Mouse (Mus musculus) embryonic facial prominence, embryonic 14.5 days (tissue): ENCODE measurements around the gene Fahd1. TPM values are rescaled to one million over a fixed set of nuclear protein-coding genes. Genes with fewer than 3 reads are reported as not detected.

Source experiments
- ATAC-seq: fragments of 200-750 bp; cut with Nextera tagmentation; 2 replicates; pipeline ENCODE4 v1.8.0; 2017; ENCODE audit warnings: low read depth, moderate number of reproducible peaks, moderate TSS enrichment
- DNase-seq: peaks from one replicate; pipeline ENCODE4 v3.0.0-alpha.2; 2015; ENCODE audit warnings: low spot score
- H3K27ac ChIP-seq: fragments of 300-500 bp; sonication (generic); replicated peaks from 2 replicates; pipeline ENCODE4 v1.5.1; 2014; ENCODE audit warnings: low read depth, mild to moderate bottlenecking, low read length, moderate library complexity
- H3K27me3 ChIP-seq: fragments of 300-500 bp; sonication (generic); replicated peaks from 2 replicates; pipeline ENCODE4 v1.6.1; 2014; ENCODE audit warnings: low read length; ENCODE audit not compliant: control insufficient read depth, insufficient read depth
- H3K36me3 ChIP-seq: fragments of 300-500 bp; sonication (generic); 2 replicates; pipeline ENCODE4 v1.6.1; 2014; ENCODE audit warnings: low read length, mixed read lengths; ENCODE audit not compliant: control insufficient read depth, insufficient read depth
- H3K4me1 ChIP-seq: fragments of 300-500 bp; sonication (generic); 2 replicates; pipeline ENCODE4 v1.6.1; 2014; ENCODE audit warnings: antibody characterized with exemption, low read length; ENCODE audit not compliant: control insufficient read depth, insufficient read depth
- H3K4me2 ChIP-seq: fragments of 300-500 bp; sonication (generic); 2 replicates; pipeline ENCODE4 v1.6.1; 2014; ENCODE audit warnings: low read depth, mild to moderate bottlenecking, low read length, moderate library complexity, mixed read lengths
- H3K4me3 ChIP-seq: fragments of 300-500 bp; sonication (generic); 2 replicates; pipeline ENCODE4 v1.5.1; 2014; ENCODE audit warnings: low read depth, mild to moderate bottlenecking, low read length
- H3K9ac ChIP-seq: fragments of 300-500 bp; sonication (generic); 2 replicates; pipeline ENCODE4 v1.6.1; 2014; ENCODE audit warnings: low read depth, mild to moderate bottlenecking, low read length, moderate library complexity, mixed read lengths
- H3K9me3 ChIP-seq: fragments of 300-500 bp; sonication (generic); 2 replicates; pipeline ENCODE4 v1.6.1; 2016; ENCODE audit warnings: low read length; ENCODE audit not compliant: control insufficient read depth
- WGBS: fragments of 180-500 bp; shearing (Covaris S2); extraction: QIAGEN DNeasy Blood & Tissue Kit; methylation state at CpG from one replicate; pipeline ENCODE4 v1.1.7; 2014; 5-methylcytosine and 5-hydroxymethylcytosine counted together
- polyA plus RNA-seq: library from polyadenylated mRNA; unstranded; fragments of >200 nt; fragmentation: Nextera tagmentation; extraction: Ambion mirVana; gene quantifications from 2 replicates; pipeline ENCODE4 v1.2.1, GENCODE M21; 2014

Fahd1 gene
- polyA plus RNA-seq, 1 experiment from 2014 or later: 16.2 TPM

DNA sequence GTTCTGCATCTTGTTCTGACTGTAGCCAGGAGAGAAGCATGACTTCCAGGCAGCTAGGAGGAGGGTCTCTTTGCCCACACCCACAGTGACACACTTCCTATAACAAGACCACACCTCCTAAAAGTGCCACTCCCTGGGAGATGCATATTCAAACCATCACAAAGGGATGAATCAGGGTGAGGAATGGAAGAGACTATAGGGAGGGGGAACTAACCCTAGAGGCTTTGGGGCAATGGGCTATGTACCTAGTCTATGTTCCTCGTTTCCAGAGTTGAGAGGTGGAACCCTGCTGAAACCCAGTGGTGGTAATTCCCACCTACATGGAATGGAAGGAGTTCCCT is 24.2 kb upstream of the Fahd1 start:
- Histone ChIP-seq H3K36me3 (no peaks in the 10 kb centered on the region), H3K4me3 (no peak overlapping the region), H3K27ac (no peak overlapping the region), H3K4me2 (no peak overlapping the region), H3K9ac (no peak overlapping the region), H3K4me1 (no peaks in the 10 kb centered on the region), H3K9me3 (no peaks in the 10 kb centered on the region), H3K27me3 (no peaks in the 10 kb centered on the region)
- 36% methylated on average over 1 of the region's 1 CpGs for WGBS
- ATAC-seq (no peak), DNase-seq (no peak)

DNA sequence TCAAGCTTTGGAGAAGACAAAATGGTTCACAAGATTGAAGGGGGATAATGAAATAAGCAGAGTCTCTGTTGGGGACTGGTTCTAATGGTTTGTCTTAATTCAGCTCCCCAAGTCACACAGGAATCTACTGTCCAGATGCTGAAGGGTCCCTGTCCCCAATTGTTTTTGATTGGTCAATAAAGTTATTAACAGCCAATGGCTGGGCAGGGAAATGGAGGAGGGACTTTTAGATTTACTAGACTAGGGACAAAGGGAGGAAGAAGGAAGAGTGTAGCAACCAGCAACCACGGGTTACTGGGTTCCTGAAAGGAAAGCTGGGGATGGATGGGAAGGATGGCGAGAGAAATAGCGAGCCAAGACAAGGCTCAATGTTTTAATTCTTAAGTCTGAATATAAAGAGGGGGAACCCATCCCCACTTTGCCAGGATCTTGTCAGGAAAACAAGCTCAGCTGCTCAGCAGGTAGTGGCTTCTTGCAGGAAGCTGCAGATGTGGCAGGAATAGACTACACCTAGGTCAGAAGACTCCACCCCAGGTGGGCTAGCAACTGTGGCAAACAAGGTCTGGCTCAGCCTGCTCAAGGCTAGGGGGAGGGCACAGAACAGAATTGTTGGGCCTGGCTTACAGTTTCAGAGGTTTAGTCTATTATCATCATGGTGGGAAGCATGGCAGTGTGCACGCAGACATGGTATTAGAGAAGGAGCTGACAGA is 23.7 kb upstream of the Fahd1 start:
- no peak for ATAC-seq
- no peak for DNase-seq
- Histone ChIP-seq H3K4me2 (no peak overlapping the region), H3K27me3 (no peaks in the 10 kb centered on the region), H3K36me3 (no peaks in the 10 kb centered on the region), H3K4me3 (no peak overlapping the region), H3K27ac (no peak overlapping the region), H3K4me1 (no peaks in the 10 kb centered on the region), H3K9me3 (no peaks in the 10 kb centered on the region), H3K9ac (no peak overlapping the region)
- WGBS: 57% methylated on average over 4 of the region's 4 CpGs

DNA sequence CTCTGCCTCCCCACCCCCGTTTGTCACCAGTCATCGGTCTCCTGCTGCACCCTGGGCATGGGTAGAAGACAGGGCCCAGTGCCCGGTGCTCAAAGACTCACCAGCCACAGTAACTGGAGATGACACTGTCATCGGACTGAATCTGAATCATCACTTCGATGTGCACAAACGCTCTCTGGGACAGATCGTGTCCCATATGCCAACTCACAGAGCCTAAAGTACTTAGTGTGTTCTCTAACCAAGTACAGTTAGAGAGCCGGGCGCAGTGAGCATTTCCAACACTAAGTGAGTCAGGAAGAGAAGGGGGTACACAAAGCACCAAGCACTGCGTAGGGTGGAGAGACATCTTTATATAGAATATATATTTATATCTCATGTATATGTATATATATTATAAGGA is 17.8 kb upstream of the Fahd1 start:
- Histone ChIP-seq H3K9ac (no peak overlapping the region), H3K4me2 (no peak overlapping the region), H3K4me1 (no peaks in the 10 kb centered on the region), H3K27me3 (no peaks in the 10 kb centered on the region), H3K9me3 (no peaks in the 10 kb centered on the region), H3K27ac (no peak overlapping the region), H3K4me3 (no peak overlapping the region), H3K36me3 (peaks cover 17% of the 10 kb centered on the region; the same call in 1 of the 2 replicates)
- ATAC-seq (no peak), DNase-seq (no peak)
- WGBS: 89% methylated on average over 10 of the region's 10 CpGs

DNA sequence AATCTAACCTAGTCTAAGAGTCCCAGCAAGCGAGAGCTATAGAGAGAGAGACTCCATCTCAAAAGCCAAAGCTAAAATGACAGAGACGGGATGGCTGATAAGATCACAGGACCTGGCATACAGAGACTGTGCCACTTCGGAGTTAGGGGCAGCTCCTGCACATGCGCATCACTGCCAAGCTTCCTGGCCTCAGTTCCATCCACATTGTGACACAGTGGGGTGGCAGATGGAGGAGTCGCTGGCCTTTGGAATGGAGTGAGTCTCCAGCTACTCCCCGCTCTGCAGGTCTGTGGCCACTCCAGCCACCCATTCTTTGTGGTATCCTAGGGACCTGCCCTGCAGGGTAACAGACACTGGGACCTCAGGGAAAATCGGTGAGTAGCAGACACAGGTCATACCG is 15.6 kb upstream of the Fahd1 start, which contains the start of gene Igfals:
Gene Igfals (plus strand): TSS at position 222 of the 400 bp plus-strand sequence.
- Histone ChIP-seq H3K27ac (no peak within 1 kb of the TSS), H3K27me3 (no peaks in the 10 kb centered on the region), H3K36me3 (peaks cover 36% of the 10 kb centered on the region), H3K4me2 (no peak within 1 kb of the TSS), H3K9ac (no peak within 1 kb of the TSS; the same call in 1 of the 2 replicates), H3K9me3 (no peaks in the 10 kb centered on the region), H3K4me3 (no peak within 1 kb of the TSS), H3K4me1 (no peaks in the 10 kb centered on the region)
- 85% methylated on average over 8 of the region's 8 CpGs for WGBS
- ATAC-seq (no peak), DNase-seq (no peak)

DNA sequence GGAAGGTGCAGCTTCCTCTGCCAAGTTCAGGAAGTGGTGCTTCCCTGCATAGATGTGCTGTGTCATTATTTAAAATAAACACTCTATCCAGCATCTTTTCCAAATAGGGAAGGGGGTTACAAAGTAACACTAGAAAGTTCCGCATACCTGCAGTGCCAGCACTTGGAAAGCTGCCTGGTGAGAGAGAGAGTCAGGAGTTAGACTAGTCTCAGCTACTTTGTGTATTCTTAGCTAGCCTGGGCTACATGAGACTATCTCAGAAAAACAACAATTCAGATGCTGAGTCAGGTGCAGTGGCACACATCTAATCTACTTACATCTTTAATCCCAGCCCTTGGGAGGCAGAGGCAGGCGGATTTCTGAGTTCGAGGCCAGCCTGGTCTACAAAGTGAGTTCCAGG is 11.6 kb upstream of the Fahd1 start:
- no peak overlapping the region for H3K4me2 ChIP-seq
- no peaks in the 10 kb centered on the region for H3K27me3 ChIP-seq
- no peak overlapping the region for H3K4me3 ChIP-seq
- no peak for ATAC-seq
- H3K36me3 ChIP-seq: peaks cover 46% of the 10 kb centered on the region
- no peak overlapping the region for H3K9ac ChIP-seq
- 95% methylated on average over 3 of the region's 3 CpGs for WGBS
- no peaks in the 10 kb centered on the region for H3K9me3 ChIP-seq
- no peak overlapping the region for H3K27ac ChIP-seq
- no peaks in the 10 kb centered on the region for H3K4me1 ChIP-seq
- DNase-seq: no peak

DNA sequence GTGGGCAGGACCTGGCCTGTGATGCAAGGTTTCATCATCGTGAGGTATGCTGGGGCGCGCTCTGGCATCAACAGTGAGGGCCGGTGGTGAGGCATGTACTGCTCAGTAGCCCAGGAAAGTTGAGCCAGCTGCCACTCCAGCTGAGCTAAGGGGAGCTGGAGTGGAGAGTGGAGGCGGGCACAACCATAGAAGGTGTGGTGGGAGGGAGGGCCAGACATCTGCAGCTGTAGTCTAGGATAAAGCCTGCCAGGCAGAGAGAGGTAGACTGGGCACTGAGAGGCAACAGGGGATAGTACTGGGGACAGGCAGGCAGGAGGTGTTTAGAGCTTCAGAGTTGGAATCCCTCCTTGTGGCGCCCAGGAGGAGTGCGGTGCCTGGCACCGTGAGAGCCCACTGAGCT is 9.9 kb upstream of the Fahd1 start:
- Histone ChIP-seq H3K27me3 (no peaks in the 10 kb centered on the region), H3K9me3 (no peaks in the 10 kb centered on the region), H3K4me3 (no peak overlapping the region), H3K9ac (no peak overlapping the region), H3K36me3 (peaks cover 50% of the 10 kb centered on the region), H3K4me1 (no peaks in the 10 kb centered on the region), H3K4me2 (no peak overlapping the region), H3K27ac (no peak overlapping the region)
- WGBS: 96% methylated on average over 7 of the region's 8 CpGs
- ATAC-seq (no peak), DNase-seq (no peak)

DNA sequence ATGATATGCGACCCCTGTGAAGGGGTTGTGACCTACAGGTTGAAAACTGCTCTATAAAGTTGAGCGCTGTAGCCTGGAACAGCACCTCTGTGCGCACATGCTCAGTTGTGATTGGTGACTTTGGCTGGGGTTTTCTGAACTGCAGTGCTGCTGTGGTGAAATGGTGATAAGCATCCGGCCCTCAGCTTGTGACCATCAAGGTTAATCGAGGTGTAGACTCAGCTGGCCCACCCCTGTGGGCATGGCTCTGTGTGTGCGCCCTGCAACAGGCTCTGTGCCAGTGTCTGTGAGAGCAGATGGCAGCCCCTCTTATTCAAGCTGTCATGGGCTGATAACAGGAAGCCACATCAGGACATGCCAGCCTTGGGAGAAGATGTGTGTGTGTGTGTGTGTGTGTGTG is 8.8 kb upstream of the Fahd1 start:
- DNase-seq (no peak), ATAC-seq (no peak)
- 83% methylated on average over 6 of the region's 6 CpGs for WGBS
- no peak overlapping the region for H3K4me3 ChIP-seq
- no peaks in the 10 kb centered on the region for H3K9me3 ChIP-seq
- H3K27ac ChIP-seq: no peak overlapping the region
- no peak overlapping the region for H3K4me2 ChIP-seq
- no peaks in the 10 kb centered on the region for H3K27me3 ChIP-seq
- H3K36me3 ChIP-seq: peaks cover 51% of the 10 kb centered on the region
- no peak overlapping the region for H3K9ac ChIP-seq
- H3K4me1 ChIP-seq: no peaks in the 10 kb centered on the region

DNA sequence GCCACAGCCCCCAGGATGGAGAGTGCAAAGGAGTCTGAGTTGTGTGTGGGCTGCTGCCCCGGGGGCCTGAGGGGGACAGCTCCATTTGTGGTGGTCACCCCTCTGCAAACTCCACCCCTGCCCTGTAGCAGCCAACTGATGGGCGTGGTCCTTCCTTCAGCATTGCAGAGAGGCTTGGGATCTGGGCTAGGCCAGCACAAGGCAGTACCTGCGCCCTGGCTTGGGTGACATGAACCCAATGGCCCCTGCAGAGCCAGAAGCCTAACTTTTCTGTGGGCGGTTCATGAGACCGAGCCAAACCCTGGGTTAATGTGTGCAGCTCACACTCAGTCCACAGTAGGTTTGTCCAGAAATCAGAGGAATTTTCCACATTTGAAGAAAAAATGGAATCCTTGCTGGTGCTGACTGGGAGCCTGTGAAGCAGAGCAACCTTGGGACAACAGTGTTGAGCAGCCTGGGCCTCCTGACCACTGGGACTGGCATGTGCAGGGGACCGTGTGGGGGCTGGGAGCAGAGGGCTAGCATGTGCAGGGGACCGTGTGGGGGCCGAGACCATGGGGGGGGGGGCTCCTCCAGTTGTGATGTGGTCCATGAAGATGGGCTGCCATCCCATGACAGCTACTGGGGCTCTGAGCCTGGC is 7.8 kb upstream of the Fahd1 start:
- no peak overlapping the region for H3K9ac ChIP-seq
- H3K4me3 ChIP-seq: no peak overlapping the region
- H3K4me1 ChIP-seq: no peaks in the 10 kb centered on the region
- no peak for ATAC-seq
- no peak overlapping the region for H3K4me2 ChIP-seq
- no peaks in the 10 kb centered on the region for H3K27me3 ChIP-seq
- H3K9me3 ChIP-seq: no peaks in the 10 kb centered on the region
- DNase-seq: no peak
- WGBS: 81% methylated on average over 8 of the region's 8 CpGs
- no peak overlapping the region for H3K27ac ChIP-seq
- H3K36me3 ChIP-seq: peaks cover 53% of the 10 kb centered on the region

DNA sequence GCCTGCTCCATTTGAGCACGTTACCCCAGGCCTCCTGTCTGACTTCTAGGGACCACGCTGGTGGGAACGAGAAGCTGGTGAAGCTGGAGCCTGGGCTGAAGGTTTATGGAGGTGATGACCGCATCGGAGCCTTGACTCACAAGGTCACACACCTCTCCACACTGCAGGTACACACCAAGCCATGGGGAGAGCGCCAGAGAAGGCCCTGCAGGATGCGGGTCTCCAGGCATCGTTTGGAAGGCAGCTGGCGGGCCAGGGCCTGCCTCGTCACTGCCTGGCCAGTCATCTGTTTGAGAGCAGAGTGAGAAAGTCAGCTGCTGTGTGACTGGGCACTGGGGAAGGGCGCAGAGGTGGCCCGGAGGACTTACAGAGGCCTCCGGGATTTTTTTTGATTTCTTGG is 6.4 kb upstream of the Fahd1 start:
- H3K4me2 ChIP-seq: no peak overlapping the region
- DNase-seq: no peak
- ATAC-seq: no peak
- no peak overlapping the region for H3K27ac ChIP-seq
- H3K27me3 ChIP-seq: peaks cover 3% of the 10 kb centered on the region; the same call in 1 of the 2 replicates
- 94% methylated on average over 13 of the region's 13 CpGs for WGBS
- no peak overlapping the region for H3K9ac ChIP-seq
- no peak overlapping the region for H3K4me3 ChIP-seq
- H3K36me3 ChIP-seq: peaks cover 43% of the 10 kb centered on the region
- H3K9me3 ChIP-seq: no peaks in the 10 kb centered on the region
- no peaks in the 10 kb centered on the region for H3K4me1 ChIP-seq
